Mouse (Mus musculus) lung, adult 10 weeks (tissue): ENCODE data around the gene Psmd4. TPM values are rescaled to one million over a fixed set of nuclear protein-coding genes. Genes with fewer than 3 reads are reported as not detected.

Experiments used
- polyA plus RNA-seq: library from polyadenylated mRNA; stranded (reverse); fragments of 350-450 nt; fragmentation: Illumina TruSeq; extraction: RNeasy Lipid Tissue Mini Kit (QIAGEN cat#74804); gene quantifications from one replicate; pipeline ENCODE4 v1.2.3, GENCODE M21; 2014; ENCODE audit warnings: low read depth, low replicate concordance; ENCODE audit not compliant: insufficient read depth

The Psmd4 gene
- 120 TPM for polyA plus RNA-seq

DNA sequence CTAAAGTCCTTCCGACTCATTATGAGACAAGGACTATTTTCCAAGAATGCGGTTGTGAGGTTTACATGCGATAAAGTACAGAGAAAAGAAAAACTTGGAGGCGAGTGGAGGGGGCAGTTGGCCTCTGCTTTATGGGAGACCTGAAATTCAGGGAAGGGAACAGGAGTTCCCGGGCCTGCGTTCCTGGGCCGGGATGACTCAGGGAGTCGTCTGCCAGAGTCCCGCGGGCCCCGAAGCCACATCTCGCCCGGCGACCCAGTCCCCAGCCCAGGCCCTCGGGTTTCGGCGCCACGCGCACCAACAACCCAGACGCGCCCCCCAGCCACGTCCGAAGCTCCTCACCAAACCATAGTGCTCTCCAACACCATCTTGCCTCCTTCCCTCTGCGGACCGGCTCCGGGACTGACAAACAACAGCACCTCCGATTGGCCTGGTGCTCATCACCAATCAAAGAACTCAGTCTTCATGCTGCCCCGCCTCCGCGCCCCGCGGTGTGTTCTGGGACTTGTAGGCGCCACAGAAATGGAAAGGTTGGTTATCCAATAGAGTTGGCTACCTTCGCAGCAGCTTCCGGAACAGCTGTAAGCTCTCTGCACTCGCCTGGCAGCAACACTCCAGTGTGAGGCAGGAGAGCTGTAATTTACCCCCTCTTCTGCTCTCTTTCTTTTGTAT, at the start of gene Psmd4:
Gene Psmd4, minus strand, starts transcription at position 449 of the 672 bp plus-strand sequence.

DNA sequence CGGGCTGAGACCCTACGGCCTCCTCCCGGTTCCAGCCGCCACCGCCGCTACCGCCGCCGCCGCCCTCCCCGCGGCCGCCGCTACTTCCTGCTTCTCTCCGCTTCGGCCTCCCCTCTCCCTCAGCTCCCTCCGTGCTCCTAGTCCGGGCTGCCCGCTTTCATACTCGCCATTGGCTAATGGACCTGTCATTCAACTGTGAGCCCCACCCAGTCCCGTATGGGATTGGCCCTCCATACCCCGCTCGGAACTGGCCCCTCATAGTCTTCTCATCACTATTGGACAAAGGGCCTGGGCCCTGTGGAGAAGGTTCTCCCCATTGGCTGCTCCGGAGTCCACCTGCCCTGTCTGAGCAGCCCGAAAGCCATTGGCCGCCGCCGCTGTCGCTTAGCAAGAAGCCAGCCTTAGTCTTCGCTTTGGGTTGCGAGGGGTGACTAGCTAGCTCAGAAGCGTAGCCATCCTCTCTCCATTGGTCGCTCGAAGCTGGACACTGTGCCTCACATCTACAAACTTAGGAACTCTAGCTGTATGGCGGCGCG, 27.0 kb downstream of the Psmd4 start, which contains the start of gene Zfp687:
Gene Zfp687, minus strand, starts transcription at position 112 of the 536 bp plus-strand sequence.

Other genes with a start within 250 kb of the Psmd4 start
- 6.0 TPM for gene Pogz, start 205.0 kb downstream of the Psmd4 start, polyA plus RNA-seq
- gene Psmb4, start 155.7 kb downstream of the Psmd4 start, polyA plus RNA-seq: 261 TPM
- 818 TPM for gene Selenbp1, start 109.6 kb downstream of the Psmd4 start, polyA plus RNA-seq
- 5.0 TPM for gene Rfx5, start 88.5 kb downstream of the Psmd4 start, polyA plus RNA-seq
- 29.8 TPM for gene Pi4kb, start 67.9 kb downstream of the Psmd4 start, polyA plus RNA-seq
- 5.7 TPM for gene Zfp687, start 27.2 kb downstream of the Psmd4 start, polyA plus RNA-seq
- 16.0 TPM for gene Pip5k1a, start 64.3 kb upstream of the Psmd4 start, polyA plus RNA-seq
- 33.7 TPM for gene Vps72, start 68.4 kb upstream of the Psmd4 start, polyA plus RNA-seq
- gene Tmod4, start 81.9 kb upstream of the Psmd4 start, polyA plus RNA-seq: 1.5 TPM
- 42.6 TPM for gene Scnm1, start 91.4 kb upstream of the Psmd4 start, polyA plus RNA-seq
- gene Lysmd1, start 91.5 kb upstream of the Psmd4 start, polyA plus RNA-seq: 8.4 TPM
- gene Tnfaip8l2, start 99.7 kb upstream of the Psmd4 start, polyA plus RNA-seq: 22.1 TPM
- gene Sema6c, start 117.8 kb upstream of the Psmd4 start, polyA plus RNA-seq: 2.1 TPM
- 6.1 TPM for gene Gabpb2, start 175.3 kb upstream of the Psmd4 start, polyA plus RNA-seq
- 80.1 TPM for gene Cdc42se1, start 186.1 kb upstream of the Psmd4 start, polyA plus RNA-seq
- gene Mllt11, start 189.6 kb upstream of the Psmd4 start, polyA plus RNA-seq: 5.0 TPM
- 0.84 TPM for gene Gm128, start 199.0 kb upstream of the Psmd4 start, polyA plus RNA-seq
- 6.7 TPM for gene Bnipl, start 208.6 kb upstream of the Psmd4 start, polyA plus RNA-seq
- 41.4 TPM for gene Mindy1, start 238.7 kb upstream of the Psmd4 start, polyA plus RNA-seq
- gene Prune1, start 239.5 kb upstream of the Psmd4 start, polyA plus RNA-seq: 11.4 TPM